ENCODE assay signal across 28 mouse cellular contexts in genomic region chr1:148797110-148797509, GRCm38 (mm10).
DNase-seq lines count a peak whose midpoint lies in the region; ATAC-seq and TF ChIP-seq lines count a peak whose summit lies in the region.
"Had no signal": no experiment of that assay in that cellular context is flagged by ENCODE, and none has a peak within 500 bp of the region (broad histone marks: within the 10 kb centered on the region; RNA-seq: fewer than 3 reads in every experiment).

No protein-coding gene starts in this region.

- no peaks in the 10 kb centered on the region for H3K36me3 ChIP-seq in forebrain, embryonic 14.5 days (ENCODE audit: control insufficient read depth, insufficient read depth, low read length)
- no peaks in the 10 kb centered on the region for H3K36me3 ChIP-seq in forebrain, embryonic 15.5 days
- no peaks in the 10 kb centered on the region for H3K36me3 ChIP-seq in midbrain, embryonic 13.5 days
- H3K36me3 ChIP-seq in midbrain, postnatal 0 days (ENCODE audit: insufficient read depth, low read length), result no peaks in the 10 kb centered on the region
- H3K36me3 ChIP-seq: forebrain, embryonic 10.5 days; G1E; heart, embryonic 10.5 days; heart, embryonic 13.5 days; hindbrain, embryonic 12.5 days; intestine, embryonic 15.5 days had no signal

- no peaks in the 10 kb centered on the region for H3K4me1 ChIP-seq in forebrain, embryonic 14.5 days (ENCODE audit: control insufficient read depth, insufficient read depth, low read length)
- no peaks in the 10 kb centered on the region for H3K4me1 ChIP-seq in forebrain, embryonic 15.5 days
- no peaks in the 10 kb centered on the region for H3K4me1 ChIP-seq in midbrain, embryonic 13.5 days (replicated peaks)
- no peaks in the 10 kb centered on the region for H3K4me1 ChIP-seq in midbrain, postnatal 0 days (ENCODE audit: insufficient read depth, low read length)
- H3K4me1 ChIP-seq: forebrain, embryonic 10.5 days; forebrain, embryonic 13.5 days; heart, embryonic 10.5 days; heart, embryonic 13.5 days; hindbrain, embryonic 12.5 days; intestine, embryonic 15.5 days had no signal

- H3K4me2 ChIP-seq in forebrain, embryonic 14.5 days (ENCODE audit: low read length), result no peak overlapping the region
- H3K4me2 ChIP-seq in forebrain, embryonic 15.5 days (replicated peaks), result no peak overlapping the region
- H3K4me2 ChIP-seq in midbrain, embryonic 13.5 days (replicated peaks), result no peak overlapping the region
- H3K4me2 ChIP-seq in midbrain, postnatal 0 days (ENCODE audit: low read depth, low read length, poor library complexity, severe bottlenecking), result no peak overlapping the region
- H3K4me2 ChIP-seq: forebrain, embryonic 13.5 days; heart, embryonic 13.5 days; hindbrain, embryonic 12.5 days; intestine, embryonic 15.5 days had no signal

- peak; percentile 9 for DNase-seq in forebrain, embryonic 14.5 days (ENCODE audit: low spot score)
- DNase-seq in midbrain, postnatal 0 days (ENCODE audit: low spot score), result no peak
- peak; percentile 58 for DNase-seq in Muller cell, postnatal 12 days (ENCODE audit: inconsistent ontology term)
- peak; percentile 69 for DNase-seq in brain, embryonic 14.5 days (ENCODE audit: low read depth)
- DNase-seq in left cerebral cortex, adult 18-20 months (ENCODE audit: low spot score in 2 of 2), result no peak
- DNase-seq in gastrocnemius, postnatal 25 days, result no peak
- DNase-seq: adrenal gland, adult 2 months; adrenal gland, postnatal 14 days; B cell, adult 2 months; cerebellum, adult 11 months; cerebellum, adult 2 months; cerebellum, adult 9-11 months; cerebellum, postnatal 25 days; gastrocnemius, postnatal 36 days; heart, adult 2 months; heart, postnatal 14 days; heart, postnatal 4 days had no signal

- no peak overlapping the region for H3K9ac ChIP-seq in forebrain, embryonic 14.5 days (ENCODE audit: low read length)
- H3K9ac ChIP-seq in forebrain, embryonic 15.5 days (replicated peaks), result no peak overlapping the region
- no peak overlapping the region for H3K9ac ChIP-seq in midbrain, embryonic 13.5 days (replicated peaks)
- H3K9ac ChIP-seq in midbrain, postnatal 0 days (replicated peaks; ENCODE audit: low read length, poor library complexity, severe bottlenecking), result no peak overlapping the region
- H3K9ac ChIP-seq: forebrain, embryonic 13.5 days; heart, embryonic 13.5 days; hindbrain, embryonic 12.5 days; intestine, embryonic 15.5 days had no signal

- TF ChIP-seq CTCF in midbrain, postnatal 0 days (IDR thresholded peaks at IDR 0.05), result no peak
- TF ChIP-seq CTCF in brain, embryonic 14.5 days (IDR thresholded peaks at IDR 0.05; ENCODE audit: borderline replicate concordance, extremely low read depth, insufficient read depth, insufficient read length), result no peak

- H3K4me3 ChIP-seq in forebrain, embryonic 14.5 days (ENCODE audit: low read depth, low read length), result no peak overlapping the region
- no peak overlapping the region for H3K4me3 ChIP-seq in forebrain, embryonic 15.5 days
- no peak overlapping the region for H3K4me3 ChIP-seq in midbrain, embryonic 13.5 days (replicated peaks)
- no peak overlapping the region for H3K4me3 ChIP-seq in midbrain, postnatal 0 days (ENCODE audit: low read depth, low read length)
- H3K4me3 ChIP-seq: forebrain, embryonic 10.5 days; forebrain, embryonic 13.5 days; heart, adult 2 months; heart, embryonic 10.5 days; heart, embryonic 13.5 days; hindbrain, embryonic 12.5 days; intestine, embryonic 15.5 days had no signal

- TF ChIP-seq POLR2A in brain, embryonic 14.5 days (IDR thresholded peaks at IDR 0.05; ENCODE audit: borderline replicate concordance, extremely low read depth, insufficient read depth, insufficient read length, poor library complexity, severe bottlenecking), result no peak

- no peak for ATAC-seq in forebrain, embryonic 14.5 days
- no peak for ATAC-seq in forebrain, embryonic 15.5 days (replicated peaks)
- ATAC-seq in midbrain, embryonic 13.5 days, result peak; percentile 53; the same call in 1 of the 2 replicates
- no peak for ATAC-seq in midbrain, postnatal 0 days (ENCODE audit: low FRiP score)
- ATAC-seq: forebrain, embryonic 13.5 days; hindbrain, embryonic 16.5 days; intestine, embryonic 15.5 days had no signal

- no peaks in the 10 kb centered on the region for H3K27me3 ChIP-seq in forebrain, embryonic 14.5 days (replicated peaks; ENCODE audit: control insufficient read depth, insufficient read depth, low read length)
- H3K27me3 ChIP-seq in forebrain, embryonic 15.5 days, result no peaks in the 10 kb centered on the region
- H3K27me3 ChIP-seq in midbrain, embryonic 13.5 days, result no peaks in the 10 kb centered on the region
- H3K27me3 ChIP-seq in midbrain, postnatal 0 days (ENCODE audit: insufficient read depth, low read length), result no peaks in the 10 kb centered on the region
- H3K27me3 ChIP-seq: CH12.LX; forebrain, embryonic 13.5 days; heart, embryonic 13.5 days; hindbrain, embryonic 12.5 days; intestine, embryonic 15.5 days had no signal

- no peaks in the 10 kb centered on the region for H3K9me3 ChIP-seq in forebrain, embryonic 14.5 days (replicated peaks; ENCODE audit: control insufficient read depth, low read length)
- H3K9me3 ChIP-seq in forebrain, embryonic 15.5 days, result no peaks in the 10 kb centered on the region
- H3K9me3 ChIP-seq in midbrain, embryonic 13.5 days, result no peaks in the 10 kb centered on the region
- no peaks in the 10 kb centered on the region for H3K9me3 ChIP-seq in midbrain, postnatal 0 days (ENCODE audit: low read length)
- H3K9me3 ChIP-seq: forebrain, embryonic 10.5 days; forebrain, embryonic 13.5 days; G1E; heart, embryonic 10.5 days; heart, embryonic 13.5 days; hindbrain, embryonic 12.5 days; intestine, embryonic 15.5 days had no signal

- H3K27ac ChIP-seq in forebrain, embryonic 14.5 days (ENCODE audit: low read depth, low read length), result no peak overlapping the region
- no peak overlapping the region for H3K27ac ChIP-seq in forebrain, embryonic 15.5 days (replicated peaks)
- H3K27ac ChIP-seq in midbrain, embryonic 13.5 days, result no peak overlapping the region
- no peak overlapping the region for H3K27ac ChIP-seq in midbrain, postnatal 0 days (ENCODE audit: low read depth, low read length)
- H3K27ac ChIP-seq: forebrain, embryonic 10.5 days; forebrain, embryonic 13.5 days; heart, adult 2 months; heart, embryonic 10.5 days; heart, embryonic 13.5 days; hindbrain, embryonic 12.5 days; intestine, embryonic 15.5 days had no signal

Comparison
In these comparisons a context has a peak if more than half of its experiments do, and no peak if none do; other contexts are left out.
1. DNase-seq: peak in forebrain, embryonic 14.5 days (single experiment), Muller cell, postnatal 12 days (single experiment) and brain, embryonic 14.5 days (single experiment); none in midbrain, postnatal 0 days (single experiment), left cerebral cortex, adult 18-20 months (0 of 2) and gastrocnemius, postnatal 25 days (single experiment).